Mouse (Mus musculus) naive thymus-derived CD4-positive, alpha-beta T cell, adult 2 months (primary cell): Measurements from ENCODE around the gene Prpf8.

ENCODE experiments used
- DNase-seq: peaks from one replicate; pipeline ENCODE4 v3.0.0-alpha.2; 2011; ENCODE audit warnings: low read depth

The Prpf8 gene

GRCm38 (mm10) chr11:75534286-75535033, 47.8 kb downstream of the Prpf8 start:
- DNase-seq: no peak

- DNase-seq: no peak
These were observed 48.6 kb downstream of the Prpf8 start for GRCm38 (mm10) chr11:75535106-75535795.

- no peak for DNase-seq
These were observed 49.8 kb downstream of the Prpf8 start for GRCm38 (mm10) chr11:75536255-75537024.

- no peak for DNase-seq
These were observed 50.4 kb downstream of the Prpf8 start for GRCm38 (mm10) chr11:75537025-75537414.

- peak; percentile 64 for DNase-seq
These were observed 51.0 kb downstream of the Prpf8 start for GRCm38 (mm10) chr11:75537491-75538183.

- no peak for DNase-seq
These were observed 51.8 kb downstream of the Prpf8 start for GRCm38 (mm10) chr11:75538184-75538969.

- DNase-seq: peak; percentile 76
These were observed 52.3 kb downstream of the Prpf8 start for GRCm38 (mm10) chr11:75538970-75539299.

- no peak for DNase-seq
These were observed 53.6 kb downstream of the Prpf8 start for GRCm38 (mm10) chr11:75540209-75540608.

GRCm38 (mm10) chr11:75540710-75541581, 54.3 kb downstream of the Prpf8 start:
- peak; percentile 61 for DNase-seq

- no peak for DNase-seq
These were observed 58.1 kb downstream of the Prpf8 start for GRCm38 (mm10) chr11:75544713-75545112.

GRCm38 (mm10) chr11:75546057-75546456, 59.4 kb downstream of the Prpf8 start:
- no peak for DNase-seq

GRCm38 (mm10) chr11:75549658-75550111, 63.1 kb downstream of the Prpf8 start:
- no peak for DNase-seq

- no peak for DNase-seq
These were observed 63.8 kb downstream of the Prpf8 start for GRCm38 (mm10) chr11:75550200-75550946.

GRCm38 (mm10) chr11:75551321-75551720, 64.7 kb downstream of the Prpf8 start:
- DNase-seq: no peak

- no peak for DNase-seq
These were observed 65.4 kb downstream of the Prpf8 start for GRCm38 (mm10) chr11:75551961-75552441.

GRCm38 (mm10) chr11:75552906-75553482, 66.4 kb downstream of the Prpf8 start:
- no peak for DNase-seq

- DNase-seq: peak; percentile 33
These were observed 69.4 kb downstream of the Prpf8 start for GRCm38 (mm10) chr11:75556006-75556405.

- DNase-seq: no peak
These were observed 70.5 kb downstream of the Prpf8 start for GRCm38 (mm10) chr11:75557142-75557541.

- peak; percentile 48 for DNase-seq
These were observed 71.5 kb downstream of the Prpf8 start for GRCm38 (mm10) chr11:75558101-75558500.
